ENCODE assay signal across 23 mouse cellular contexts in genomic region chr17:32125407-32125806, GRCm38 (mm10). TPM values are rescaled to one million over a fixed set of nuclear protein-coding genes. Genes with fewer than 3 reads are reported as not detected.
A peak's percentile ranks its signal among the peaks of the same experiment; 100 is the strongest.
DNase-seq lines count a peak whose midpoint lies in the region; ATAC-seq and TF ChIP-seq lines count a peak whose summit lies in the region.
"Had no signal": no experiment of that assay in that cellular context is flagged by ENCODE, and none has a peak within 500 bp of the region (broad histone marks: within the 10 kb centered on the region; RNA-seq: fewer than 3 reads in every experiment).

No protein-coding gene starts in this region.

- H3K27me3 ChIP-seq in intestine, postnatal 0 days (replicated peaks; ENCODE audit: control insufficient read depth, insufficient read depth, low read length) = no peaks in the 10 kb centered on the region
- no peaks in the 10 kb centered on the region for H3K27me3 ChIP-seq in intestine, embryonic 15.5 days (replicated peaks)
- no peaks in the 10 kb centered on the region for H3K27me3 ChIP-seq in liver, embryonic 14.5 days (ENCODE audit: control insufficient read depth, insufficient read depth, low read length)
- no peaks in the 10 kb centered on the region for H3K27me3 ChIP-seq in neural tube, embryonic 11.5 days (ENCODE audit: control insufficient read depth, insufficient read depth, low read length)
- no peaks in the 10 kb centered on the region for H3K27me3 ChIP-seq in stomach, postnatal 0 days (ENCODE audit: control insufficient read depth, insufficient read depth, low read length)
- H3K27me3 ChIP-seq: forebrain, embryonic 13.5 days; Patski had no signal

- no peak overlapping the region for H3K9ac ChIP-seq in intestine, postnatal 0 days (ENCODE audit: low read depth, low read length)
- no peak overlapping the region for H3K9ac ChIP-seq in intestine, embryonic 15.5 days
- no peak overlapping the region for H3K9ac ChIP-seq in liver, embryonic 14.5 days (replicated peaks)
- no peak overlapping the region for H3K9ac ChIP-seq in neural tube, embryonic 11.5 days (ENCODE audit: low read length)
- H3K9ac ChIP-seq in stomach, postnatal 0 days (ENCODE audit: low read length) = no peak overlapping the region
- H3K9ac ChIP-seq: forebrain, embryonic 13.5 days; forebrain, postnatal 0 days; hindbrain, embryonic 14.5 days had no signal

- ATAC-seq in intestine, postnatal 0 days = no peak
- ATAC-seq in intestine, embryonic 15.5 days = no peak
- no peak for ATAC-seq in liver, embryonic 14.5 days (ENCODE audit: insufficient read depth)
- no peak for ATAC-seq in neural tube, embryonic 11.5 days (ENCODE audit: insufficient read depth, low FRiP score, low TSS enrichment)
- no peak for ATAC-seq in stomach, postnatal 0 days (ENCODE audit: low FRiP score, low TSS enrichment)
- ATAC-seq: activated CD4-positive, CD25-positive, alpha-beta regulatory T cell, adult 4 months; CD4-positive, CD25-positive, alpha-beta regulatory T cell, adult 4 months; forebrain, embryonic 13.5 days; forebrain, postnatal 0 days; Patski had no signal

- WGBS in intestine, postnatal 0 days = 87% methylated on average over 3 of the region's 3 CpGs
- WGBS in intestine, embryonic 15.5 days = 83% methylated on average over 3 of the region's 3 CpGs
- WGBS in liver, embryonic 14.5 days (ENCODE audit: insufficient replicate concordance) = 76% methylated on average over 3 of the region's 3 CpGs
- WGBS in neural tube, embryonic 11.5 days = 89% methylated on average over 3 of the region's 3 CpGs
- WGBS in stomach, postnatal 0 days = 82% methylated on average over 3 of the region's 3 CpGs

- H3K4me3 ChIP-seq in intestine, postnatal 0 days (ENCODE audit: low read depth, low read length) = no peak overlapping the region
- H3K4me3 ChIP-seq in intestine, embryonic 15.5 days (replicated peaks) = no peak overlapping the region
- H3K4me3 ChIP-seq in liver, embryonic 14.5 days (ENCODE audit: insufficient read depth in 1 of 2, low read depth in 2 of 2, low read length in 2 of 2) = no peak overlapping the region
- no peak overlapping the region for H3K4me3 ChIP-seq in neural tube, embryonic 11.5 days (ENCODE audit: low read depth, low read length)
- no peak overlapping the region for H3K4me3 ChIP-seq in stomach, postnatal 0 days (ENCODE audit: low read depth, low read length)
- H3K4me3 ChIP-seq: embryonic facial prominence, embryonic 10.5 days; forebrain, embryonic 13.5 days; heart, embryonic 10.5 days had no signal

- H3K4me1 ChIP-seq in intestine, postnatal 0 days (replicated peaks; ENCODE audit: control insufficient read depth, insufficient read depth, low read length) = no peaks in the 10 kb centered on the region; the same call in 1 of the 2 replicates
- H3K4me1 ChIP-seq in intestine, embryonic 15.5 days (replicated peaks) = no peaks in the 10 kb centered on the region
- H3K4me1 ChIP-seq in liver, embryonic 14.5 days (replicated peaks; ENCODE audit: control insufficient read depth in 2 of 2, insufficient read depth in 2 of 2, low read length in 1 of 2) = peaks cover 8% of the 10 kb centered on the region in 2 experiments
- H3K4me1 ChIP-seq in neural tube, embryonic 11.5 days (ENCODE audit: control insufficient read depth, insufficient read depth, low read length) = no peaks in the 10 kb centered on the region
- H3K4me1 ChIP-seq in stomach, postnatal 0 days (replicated peaks; ENCODE audit: control insufficient read depth, insufficient read depth) = no peaks in the 10 kb centered on the region
- H3K4me1 ChIP-seq: forebrain, embryonic 13.5 days had no signal

- H3K9me3 ChIP-seq in intestine, postnatal 0 days (ENCODE audit: control insufficient read depth) = no peaks in the 10 kb centered on the region
- no peaks in the 10 kb centered on the region for H3K9me3 ChIP-seq in intestine, embryonic 15.5 days
- no peaks in the 10 kb centered on the region for H3K9me3 ChIP-seq in liver, embryonic 14.5 days (ENCODE audit: control insufficient read depth, low read length)
- H3K9me3 ChIP-seq in neural tube, embryonic 11.5 days (ENCODE audit: control insufficient read depth, low read length) = no peaks in the 10 kb centered on the region
- H3K9me3 ChIP-seq in stomach, postnatal 0 days (ENCODE audit: control insufficient read depth, low read length) = no peaks in the 10 kb centered on the region
- H3K9me3 ChIP-seq: forebrain, embryonic 13.5 days; heart, embryonic 10.5 days had no signal

- no peaks in the 10 kb centered on the region for H3K36me3 ChIP-seq in intestine, postnatal 0 days (ENCODE audit: control insufficient read depth, insufficient read depth)
- peaks cover 3% of the 10 kb centered on the region; the same call in 1 of the 2 replicates for H3K36me3 ChIP-seq in intestine, embryonic 15.5 days
- no peaks in the 10 kb centered on the region for H3K36me3 ChIP-seq in liver, embryonic 14.5 days (replicated peaks; ENCODE audit: control insufficient read depth, insufficient read depth, low read depth)
- H3K36me3 ChIP-seq in neural tube, embryonic 11.5 days (ENCODE audit: control insufficient read depth, insufficient read depth, low read length) = peaks cover 24% of the 10 kb centered on the region
- H3K36me3 ChIP-seq in stomach, postnatal 0 days (ENCODE audit: control insufficient read depth, insufficient read depth, low read length) = peaks cover 5% of the 10 kb centered on the region; the same call in 1 of the 2 replicates

- no peak for DNase-seq in liver, embryonic 14.5 days (ENCODE audit: low read depth in 3 of 3, low spot score in 3 of 3)
- DNase-seq in liver = no peak
- DNase-seq in neural tube, embryonic 11.5 days (ENCODE audit: low spot score) = peak; percentile 9
- no peak for DNase-seq in neural tube, embryonic 10.5 days (ENCODE audit: extremely low spot score, low spot score)
- no peak for DNase-seq in stomach, postnatal 0 days (ENCODE audit: low spot score)
- DNase-seq in adrenal gland, postnatal 10 days = no peak
- DNase-seq: adrenal gland, postnatal 25 days; B cell, adult 2 months; cerebellum, adult 18-20 months; cerebellum, adult 9-11 months; forebrain, postnatal 0 days; gastrocnemius, postnatal 36 days; heart, adult 11 months; heart, postnatal 14 days had no signal

- H3K4me2 ChIP-seq in intestine, postnatal 0 days (replicated peaks; ENCODE audit: low read depth) = no peak overlapping the region
- no peak overlapping the region for H3K4me2 ChIP-seq in intestine, embryonic 15.5 days (replicated peaks)
- no peak overlapping the region for H3K4me2 ChIP-seq in liver, embryonic 14.5 days (ENCODE audit: low read depth)
- H3K4me2 ChIP-seq in neural tube, embryonic 11.5 days (ENCODE audit: low read depth) = no peak overlapping the region
- H3K4me2 ChIP-seq in stomach, postnatal 0 days (replicated peaks; ENCODE audit: low read depth) = no peak overlapping the region
- H3K4me2 ChIP-seq: forebrain, embryonic 13.5 days; hindbrain, embryonic 14.5 days had no signal

- TF ChIP-seq CTCF in intestine, postnatal 0 days (IDR thresholded peaks at IDR 0.05; ENCODE audit: low read depth) = peak; percentile 42
- TF ChIP-seq CTCF in liver, embryonic 14.5 days (IDR thresholded peaks at IDR 0.05; ENCODE audit: low read depth) = peak; percentile 56
- TF ChIP-seq CTCF in stomach, postnatal 0 days (IDR thresholded peaks at IDR 0.05; ENCODE audit: low read depth) = peak; percentile 43

- no peak overlapping the region for H3K27ac ChIP-seq in intestine, postnatal 0 days (ENCODE audit: low read depth, low read length)
- H3K27ac ChIP-seq in intestine, embryonic 15.5 days = no peak overlapping the region
- no peak overlapping the region for H3K27ac ChIP-seq in liver, embryonic 14.5 days
- no peak overlapping the region for H3K27ac ChIP-seq in neural tube, embryonic 11.5 days (ENCODE audit: low read depth, low read length)
- no peak overlapping the region for H3K27ac ChIP-seq in stomach, postnatal 0 days (replicated peaks)
- H3K27ac ChIP-seq: embryonic facial prominence, embryonic 10.5 days; forebrain, embryonic 13.5 days; heart, embryonic 10.5 days; hindbrain, embryonic 14.5 days had no signal

- no peak for TF ChIP-seq EP300 in liver, embryonic 14.5 days (IDR thresholded peaks at IDR 0.05; ENCODE audit: low read depth)
- TF ChIP-seq EP300 in stomach, postnatal 0 days (optimal IDR thresholded peaks at IDR 0.05) = no peak

RNA-seq across cellular contexts. Expression of gene Notch3, which starts 41.2 kb away (rescaled TPM):
- polyA plus RNA-seq in intestine, postnatal 0 days (2015; fragmentation: Nextera tagmentation; extraction: Ambion mirVana) = 2.0 and 2.3 TPM in 2 replicates
- 8.1 and 8.3 TPM in 2 replicates for polyA plus RNA-seq in intestine, embryonic 15.5 days (2015; fragmentation: Nextera tagmentation; extraction: Ambion mirVana)
- polyA plus RNA-seq in liver, embryonic 14.5 days (2012; rRNA removed) = 0.55 and 0.66 TPM in 2 replicates
- polyA plus RNA-seq in liver, embryonic 14.5 days (2014; fragmentation: Nextera tagmentation; extraction: Ambion mirVana) = 0.22 and 0.30 TPM in 2 replicates
- polyA plus RNA-seq in neural tube, embryonic 11.5 days (2014; fragmentation: Nextera tagmentation; extraction: Ambion mirVana) = 19.1 and 19.8 TPM in 2 replicates
- 3.9 and 4.0 TPM in 2 replicates for polyA plus RNA-seq in stomach, postnatal 0 days (2015; fragmentation: Nextera tagmentation; extraction: Ambion mirVana)
- 10 to 100 TPM; 24.9 to 31.7 TPM for total RNA-seq in adrenal gland, postnatal 10 days (2021)
- polyA plus RNA-seq: activated CD4-positive, CD25-positive, alpha-beta regulatory T cell, adult 4 months had no signal
